Mouse (Mus musculus): ENCODE measurements around the gene Espn.

Gene Espn

DNA sequence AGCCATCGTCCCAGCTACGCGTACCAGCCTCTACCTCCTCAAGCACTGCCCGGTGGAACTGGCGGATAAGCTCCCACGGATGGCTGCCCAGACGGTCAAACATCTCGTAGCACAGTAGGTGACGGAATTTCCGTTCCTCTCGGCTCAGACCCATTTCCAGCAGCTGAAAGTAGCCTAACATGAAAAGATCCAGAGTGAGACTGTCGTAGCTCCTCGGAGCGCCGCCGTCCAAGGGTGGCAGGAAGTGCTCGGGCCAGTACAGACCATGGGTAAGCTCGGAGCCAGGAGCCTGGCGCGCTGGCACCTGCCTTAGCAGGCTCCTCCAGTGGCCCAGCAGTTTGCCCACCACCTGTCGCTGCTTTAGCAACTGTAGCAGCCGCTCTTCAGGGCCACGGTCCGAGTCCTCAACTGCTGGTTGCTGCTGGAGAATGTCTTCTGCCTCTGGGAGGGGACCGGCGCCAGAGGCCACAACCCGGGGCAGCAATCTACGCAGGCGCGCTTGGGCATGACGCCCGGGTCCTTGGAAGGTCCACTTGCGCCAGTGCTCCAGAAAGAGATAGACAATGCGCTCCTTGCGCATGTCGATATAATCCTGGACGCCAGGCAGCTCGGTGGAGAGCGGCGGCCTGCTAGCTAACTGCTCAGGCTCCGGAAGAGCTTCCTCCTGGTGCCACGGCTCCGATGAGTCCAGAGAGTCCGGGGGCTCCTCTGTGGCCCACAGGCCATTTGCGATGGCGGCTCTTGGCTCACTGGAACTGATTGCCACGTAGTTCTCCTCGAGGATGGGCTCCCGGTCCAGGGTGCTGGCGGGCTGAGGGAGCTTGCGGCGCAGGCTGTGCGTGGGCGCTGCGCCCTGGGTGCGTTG is 26.8 kb downstream of the Espn start:
- peak; percentile 72 to 82 for DNase-seq

- no peak for DNase-seq
These were observed 27.7 kb downstream of the Espn start for GRCm38 (mm10) chr4:152124361-152124961.

DNA sequence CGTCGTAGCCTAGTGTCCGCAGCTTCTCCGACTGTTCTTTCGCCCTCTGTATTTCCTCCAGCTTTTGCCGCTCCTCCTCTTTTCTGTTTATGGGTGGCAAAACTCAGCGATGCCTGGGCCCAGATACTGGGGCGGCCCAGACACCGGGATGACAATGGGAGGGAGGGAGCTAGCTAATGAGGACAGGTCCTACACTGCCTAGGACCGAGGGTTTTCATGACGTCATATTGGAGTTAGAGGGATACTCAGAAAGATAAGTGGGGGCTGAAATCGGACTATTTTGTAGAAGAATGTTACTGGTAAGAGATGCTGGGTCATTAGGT is 31.0 kb downstream of the Espn start:
- DNase-seq, result no peak

DNA sequence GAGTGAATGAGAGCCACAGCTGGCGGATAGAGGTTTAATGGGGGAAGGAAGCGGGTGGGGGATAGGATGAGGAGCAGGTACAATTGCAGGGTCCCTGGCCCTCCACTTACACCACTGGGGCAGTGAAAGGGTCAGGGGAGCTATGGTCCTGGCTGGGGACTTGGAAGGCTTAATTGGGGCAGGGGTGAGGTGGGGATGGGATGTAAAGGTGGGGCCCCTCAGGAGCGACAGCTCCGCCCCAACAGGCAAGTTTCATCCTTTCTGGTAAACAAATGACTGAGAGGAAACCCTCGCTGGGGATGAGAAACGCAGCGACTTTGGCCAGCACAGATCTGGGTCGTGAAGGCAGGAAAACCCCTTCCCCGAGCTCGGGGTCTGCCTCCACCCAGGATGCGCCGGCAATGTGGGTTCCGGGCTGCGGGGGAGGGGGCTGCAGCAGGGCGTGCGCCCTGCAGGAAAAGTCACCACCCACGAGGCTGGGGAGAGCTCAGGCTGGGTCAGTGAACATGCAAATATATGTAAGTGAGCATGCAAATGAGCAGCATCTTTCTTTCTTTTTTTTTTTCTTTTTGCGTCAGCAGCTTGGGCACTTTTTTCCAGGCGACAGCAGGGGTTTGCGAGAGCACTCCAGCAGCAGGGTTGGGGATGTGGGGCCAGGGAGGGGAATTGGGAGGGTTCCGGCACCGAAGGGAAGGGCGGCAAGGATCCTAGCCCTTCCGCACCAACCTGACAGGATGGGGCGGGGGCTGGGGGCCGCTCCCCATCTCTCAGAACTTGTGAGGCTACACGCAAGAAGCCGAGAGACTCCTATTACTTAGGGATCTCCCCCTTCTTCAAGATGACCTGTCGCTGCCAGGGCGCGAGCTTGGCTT is 31.6 kb downstream of the Espn start:
- DNase-seq, result no peak

GRCm38 (mm10) chr4:152119396-152120292 is 32.5 kb downstream of the Espn start:
- peak; percentile 63 to 72 for DNase-seq

DNA sequence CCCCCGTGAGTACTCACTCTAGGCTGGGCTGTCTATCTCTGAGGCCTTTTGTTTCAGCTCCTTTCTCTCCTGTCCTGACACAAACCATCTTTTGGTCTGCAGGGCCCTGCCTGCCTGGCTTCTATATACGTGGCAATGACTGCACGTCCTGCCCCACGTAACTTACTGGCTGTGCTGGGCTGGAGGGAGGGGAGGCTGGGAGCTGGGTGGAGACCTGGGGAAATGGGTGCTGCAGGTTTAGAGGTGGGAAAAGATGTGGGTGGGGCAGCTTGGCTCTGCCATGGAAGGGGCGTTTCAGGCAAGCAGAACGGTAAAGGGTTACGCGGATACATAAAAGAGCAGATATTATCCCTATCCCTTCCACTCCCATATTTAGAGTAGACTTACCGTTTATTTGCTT is 34.6 kb downstream of the Espn start:
- no peak for DNase-seq

GRCm38 (mm10) chr4:152115921-152116612 is 36.1 kb downstream of the Espn start, which contains the start of gene Tnfrsf25:
Gene Tnfrsf25, plus strand, starts transcription at chr4:152115934.
- DNase-seq, result no peak

DNA sequence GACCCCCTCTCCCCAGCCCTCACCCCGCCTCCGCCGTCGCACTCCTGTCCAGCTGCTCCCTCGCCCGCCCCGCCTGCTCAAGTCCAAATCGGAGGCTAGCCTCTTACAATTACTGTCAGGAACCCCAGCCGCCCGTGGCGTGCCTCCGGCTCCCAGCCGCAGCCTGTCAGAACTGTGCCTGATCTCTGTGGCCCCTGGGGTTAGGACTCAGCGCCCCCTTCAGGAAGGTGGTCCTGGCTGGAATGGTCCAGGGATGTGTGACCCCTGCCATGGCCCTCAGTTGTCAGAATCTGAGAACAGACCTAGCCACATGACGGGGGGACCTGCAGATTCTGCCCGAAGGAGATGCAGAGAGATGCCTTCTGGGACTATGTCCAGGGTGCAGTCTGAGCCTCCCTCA is 38.1 kb downstream of the Espn start:
- DNase-seq, result no peak

- no peak for DNase-seq
These were observed 39.8 kb downstream of the Espn start for GRCm38 (mm10) chr4:152112329-152112728.

DNA sequence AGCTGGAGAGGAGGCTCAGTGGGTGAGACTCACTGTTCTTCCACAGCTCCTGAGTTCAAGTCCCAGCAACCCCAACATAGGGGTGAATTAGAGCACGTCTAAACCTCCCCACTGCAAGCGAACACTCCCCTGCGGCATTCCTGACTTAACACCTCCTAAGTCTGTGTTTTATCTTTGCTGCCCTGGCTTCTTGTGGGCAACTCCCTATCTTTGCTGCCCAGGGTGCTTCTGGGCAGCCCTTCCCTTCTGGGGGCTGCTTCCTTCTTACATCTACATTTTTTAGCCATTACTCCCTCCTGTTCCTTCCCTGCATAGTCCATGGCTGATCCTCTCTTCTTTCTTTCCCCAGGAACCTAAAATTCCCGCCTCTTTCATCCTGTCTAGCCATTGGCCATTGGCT is 41.5 kb downstream of the Espn start:
- no peak for DNase-seq

GRCm38 (mm10) chr4:152109509-152109908 is 42.7 kb downstream of the Espn start:
- DNase-seq, result no peak

DNA sequence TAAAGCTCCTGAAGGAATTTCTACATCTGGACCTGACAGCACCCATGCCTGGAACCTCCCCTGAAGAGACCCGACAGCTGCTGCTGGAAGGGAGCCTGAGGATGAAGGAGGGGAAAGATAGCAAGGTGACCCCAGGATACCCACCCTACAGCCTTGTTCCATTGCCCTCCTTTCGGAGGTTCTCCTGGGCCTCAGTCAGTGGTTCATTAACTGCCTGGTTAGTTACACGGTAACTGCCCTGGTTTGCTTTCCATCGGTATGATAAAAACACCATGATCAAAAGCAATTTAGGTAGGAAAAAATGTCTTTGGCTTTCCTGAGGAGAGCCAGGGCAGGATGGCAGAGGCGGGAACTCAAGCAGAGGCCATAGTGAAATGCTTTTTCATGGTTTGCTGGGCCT is 43.5 kb downstream of the Espn start:
- DNase-seq, result no peak

DNA sequence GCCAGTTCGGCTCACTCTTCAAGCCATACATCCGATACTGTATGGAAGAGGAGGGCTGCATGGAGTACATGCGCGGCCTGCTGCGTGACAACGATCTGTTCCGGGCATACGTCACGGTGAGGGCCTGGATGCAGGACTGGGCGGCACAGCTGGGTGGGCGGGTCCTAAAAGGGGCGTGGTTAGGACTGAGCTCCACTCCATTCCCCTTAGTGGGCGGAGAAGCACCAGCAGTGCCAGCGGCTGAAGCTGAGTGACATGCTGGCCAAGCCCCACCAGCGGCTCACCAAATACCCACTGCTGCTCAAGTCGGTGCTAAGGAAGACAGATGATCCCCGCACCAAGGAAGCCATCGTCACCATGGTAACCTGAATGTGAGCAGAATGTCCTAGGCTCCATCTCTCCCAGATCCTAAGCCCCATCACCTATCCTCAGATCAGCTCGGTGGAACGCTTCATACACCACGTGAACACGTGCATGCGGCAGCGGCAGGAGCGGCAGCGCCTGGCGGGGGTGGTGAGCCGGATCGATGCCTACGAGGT is 44.1 kb downstream of the Espn start:
- DNase-seq, result peak; percentile 73 to 79

GRCm38 (mm10) chr4:152107493-152107892 is 44.7 kb downstream of the Espn start:
- no peak for DNase-seq

DNA sequence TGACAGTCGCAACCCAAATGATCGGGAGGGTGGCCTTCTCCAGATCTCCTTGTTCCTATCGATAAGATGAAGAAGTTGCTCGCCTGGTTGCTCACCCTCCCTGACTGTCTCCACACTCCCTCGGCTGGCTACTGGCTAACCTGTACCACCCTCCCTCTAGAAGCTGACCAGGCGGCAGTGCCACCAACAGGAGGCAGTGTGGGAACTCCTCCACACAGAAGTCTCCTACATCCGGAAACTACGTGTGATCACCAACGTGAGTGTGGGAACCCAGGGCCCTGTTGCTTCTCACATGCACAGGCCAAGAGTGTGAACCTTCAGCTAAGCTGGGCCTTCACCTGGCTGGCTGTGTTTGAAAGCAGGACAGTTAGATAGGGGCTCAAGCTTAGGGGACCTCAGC is 45.4 kb downstream of the Espn start:
- no peak for DNase-seq

- peak; percentile 87 to 90 for DNase-seq
These were observed 49.1 kb downstream of the Espn start for GRCm38 (mm10) chr4:152103025-152103424.

DNA sequence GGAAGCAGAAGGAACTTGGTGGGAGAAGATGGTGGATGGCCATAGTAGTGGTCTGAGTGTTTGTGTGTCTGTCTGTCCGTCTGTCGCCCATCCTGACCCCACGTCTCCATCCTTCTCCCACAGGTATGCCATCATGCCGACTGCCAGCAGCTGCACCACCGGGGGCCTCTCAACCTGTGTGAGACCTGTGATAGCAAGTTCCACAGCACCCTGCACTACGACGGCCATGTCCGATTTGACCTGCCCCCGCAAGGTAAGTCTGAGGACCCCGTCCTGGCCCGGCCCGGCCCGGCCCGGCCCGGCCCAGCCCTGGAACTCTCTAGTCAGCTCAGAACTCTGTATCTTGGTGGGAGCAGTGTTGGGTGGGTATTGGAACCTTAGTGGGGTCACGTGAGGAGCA is 50.2 kb downstream of the Espn start:
- DNase-seq, result no peak

DNA sequence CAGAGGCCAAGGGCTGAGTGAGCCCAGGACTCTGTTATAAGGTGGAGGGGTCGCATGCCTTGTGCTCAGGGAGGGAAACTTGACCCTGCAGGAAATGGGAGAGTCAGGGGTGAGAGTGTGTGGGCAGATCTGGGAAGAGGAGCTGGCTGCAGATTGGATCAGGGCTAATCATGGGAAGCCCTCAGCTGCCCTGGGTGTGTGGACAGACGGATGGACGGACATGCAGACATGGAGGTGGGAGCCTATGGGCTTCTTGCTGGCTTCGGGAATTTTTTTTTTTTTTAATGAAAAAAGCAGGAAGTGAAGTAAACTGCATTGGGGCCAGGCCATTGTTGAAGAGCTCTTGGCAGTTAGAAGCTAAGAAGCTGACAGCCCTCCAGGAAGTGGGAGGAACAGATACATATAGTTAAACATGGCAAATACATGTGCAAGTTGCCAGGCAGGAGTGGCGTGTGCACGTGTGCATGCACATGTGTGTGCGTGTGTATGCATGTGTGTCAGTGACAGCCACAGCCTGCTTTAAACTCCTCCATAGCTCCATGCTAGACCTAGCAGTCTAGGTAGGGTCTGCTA is 51.0 kb downstream of the Espn start:
- DNase-seq, result no peak

GRCm38 (mm10) chr4:152100541-152100940 is 51.6 kb downstream of the Espn start:
- DNase-seq, result no peak

DNA sequence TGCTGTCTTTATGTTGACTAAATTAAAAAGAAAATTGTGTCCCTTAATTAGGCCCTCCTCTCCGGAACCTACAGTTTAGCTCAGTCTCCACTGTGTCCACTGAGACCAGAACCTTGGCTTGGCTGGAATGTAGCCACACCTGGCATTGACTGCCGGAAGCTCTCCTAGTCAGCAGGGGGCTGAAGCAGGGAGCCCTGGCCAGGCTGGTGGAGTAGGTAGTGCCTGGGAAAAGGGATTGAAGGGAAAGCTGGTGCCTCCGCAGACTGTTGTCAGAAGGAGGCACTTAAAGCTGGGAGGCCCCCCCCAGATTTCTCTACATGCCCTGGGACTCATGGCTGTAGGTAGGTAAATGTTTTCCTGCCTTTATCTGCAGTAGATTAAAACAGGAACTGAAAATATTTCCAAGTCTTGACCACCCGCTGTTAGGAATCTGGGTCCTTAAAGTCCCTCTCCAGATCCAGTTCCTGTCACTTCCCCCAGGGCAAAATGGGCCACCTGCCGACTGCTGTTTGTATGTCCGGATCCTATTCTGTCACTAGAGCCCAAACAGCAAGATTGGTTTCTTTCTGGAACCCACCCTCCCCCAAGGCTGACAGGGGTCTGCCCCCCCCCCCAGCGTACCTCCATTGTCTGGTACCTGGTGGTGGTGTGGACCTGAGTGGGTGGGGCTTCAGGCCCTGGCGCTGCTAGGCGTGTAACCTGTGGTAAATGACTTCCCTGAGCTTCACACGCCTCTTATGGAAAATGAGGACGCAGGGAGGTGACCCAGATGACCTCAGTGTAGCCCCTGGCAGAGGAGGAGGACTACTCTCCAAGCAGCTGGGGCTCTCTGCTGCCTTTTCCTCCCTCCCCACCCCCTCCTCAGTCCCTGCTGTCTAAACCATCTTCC is 54.0 kb downstream of the Espn start:
- DNase-seq, result peak; percentile 47 to 53
